Comparison of ENCODE assay signal across 8 mouse cellular contexts in the genomic region with DNA sequence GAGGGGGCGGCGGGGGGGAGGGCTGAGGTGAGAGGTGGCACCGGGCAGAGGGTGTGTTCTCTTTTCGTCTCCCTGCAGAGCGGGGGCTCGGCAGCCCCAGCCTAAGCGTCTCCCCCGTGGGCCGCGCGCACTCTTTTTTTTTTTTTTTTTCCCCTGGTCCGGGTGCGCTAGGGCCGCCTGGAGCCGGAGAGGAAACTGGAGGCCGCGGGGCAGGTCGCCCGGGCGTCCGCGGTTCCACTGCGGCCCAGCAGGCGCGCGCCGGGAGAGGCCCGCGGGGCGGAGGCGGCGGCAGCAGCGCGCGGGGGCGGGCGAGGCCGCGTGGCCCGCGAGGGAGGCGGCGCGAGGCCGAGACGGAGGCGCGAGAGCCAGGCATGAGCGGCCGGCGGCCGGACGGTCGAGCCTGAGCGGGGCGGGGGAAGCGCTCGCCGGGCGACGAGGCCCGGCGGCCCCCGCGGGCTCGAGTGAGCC. TPM values are rescaled to one million over a fixed set of nuclear protein-coding genes. Genes with fewer than 3 reads are reported as not detected.
DNase-seq lines count a peak whose midpoint lies in the region; ATAC-seq and TF ChIP-seq lines count a peak whose summit lies in the region.

No protein-coding gene starts in this region.

- WGBS in lung, embryonic 16.5 days, result under 1% methylated on average over 21 of the region's 66 CpGs
- under 1% methylated on average over 58 of the region's 66 CpGs for WGBS in embryonic facial prominence, embryonic 15.5 days
- WGBS in kidney, embryonic 14.5 days, result 0% methylated on average over 58 of the region's 66 CpGs
- WGBS in midbrain, postnatal 0 days, result under 1% methylated on average over 48 of the region's 66 CpGs

- no peak overlapping the region for H3K27ac ChIP-seq in lung, embryonic 16.5 days (ENCODE audit: low read length)
- peak overlapping the region; percentile 55 for H3K27ac ChIP-seq in embryonic facial prominence, embryonic 15.5 days (replicated peaks)
- peak overlapping the region; percentile 100 for H3K27ac ChIP-seq in kidney, embryonic 14.5 days (ENCODE audit: low read depth, low read length)
- H3K27ac ChIP-seq in midbrain, postnatal 0 days (ENCODE audit: low read depth, low read length), result no peak overlapping the region

- DNase-seq in lung, postnatal 14 days, result no peak
- no peak for DNase-seq in midbrain, postnatal 0 days (ENCODE audit: low spot score)
- no peak for DNase-seq in layer of hippocampus, postnatal 36 days
- DNase-seq in spleen, postnatal 10 days (ENCODE audit: low spot score in 2 of 2), result no peak
- DNase-seq in thymus, postnatal 10 days (ENCODE audit: low spot score in 2 of 2), result no peak

- peaks cover 10% of the 10 kb centered on the region for H3K4me1 ChIP-seq in lung, embryonic 16.5 days (replicated peaks; ENCODE audit: control insufficient read depth, insufficient read depth, low read length)
- peaks cover 18% of the 10 kb centered on the region for H3K4me1 ChIP-seq in embryonic facial prominence, embryonic 15.5 days
- peaks cover 38% of the 10 kb centered on the region; the same call in 1 of the 2 replicates for H3K4me1 ChIP-seq in kidney, embryonic 14.5 days (ENCODE audit: control insufficient read depth, insufficient read depth, low read length)
- no peaks in the 10 kb centered on the region for H3K4me1 ChIP-seq in midbrain, postnatal 0 days (ENCODE audit: insufficient read depth, low read length)

- peak overlapping the region; percentile 81 for H3K4me2 ChIP-seq in lung, embryonic 16.5 days (ENCODE audit: low read depth, low read length)
- H3K4me2 ChIP-seq in embryonic facial prominence, embryonic 15.5 days (replicated peaks), result peak overlapping the region; percentile 84
- peak overlapping the region; percentile 56 for H3K4me2 ChIP-seq in kidney, embryonic 14.5 days (replicated peaks; ENCODE audit: low read depth, low read length)
- peak overlapping the region; percentile 36 for H3K4me2 ChIP-seq in midbrain, postnatal 0 days (ENCODE audit: low read depth, low read length, poor library complexity, severe bottlenecking)

- no peaks in the 10 kb centered on the region for H3K36me3 ChIP-seq in lung, embryonic 16.5 days (ENCODE audit: control insufficient read depth, insufficient read depth, low read length)
- H3K36me3 ChIP-seq in embryonic facial prominence, embryonic 15.5 days, result no peaks in the 10 kb centered on the region
- H3K36me3 ChIP-seq in kidney, embryonic 14.5 days (ENCODE audit: control insufficient read depth, insufficient read depth, low read length), result no peaks in the 10 kb centered on the region
- H3K36me3 ChIP-seq in midbrain, postnatal 0 days (ENCODE audit: insufficient read depth, low read length), result no peaks in the 10 kb centered on the region

- peaks cover 95% of the 10 kb centered on the region for H3K27me3 ChIP-seq in lung, embryonic 16.5 days (ENCODE audit: control insufficient read depth, insufficient read depth, low read depth, low read length)
- H3K27me3 ChIP-seq in embryonic facial prominence, embryonic 15.5 days, result peaks cover 94% of the 10 kb centered on the region
- no peaks in the 10 kb centered on the region for H3K27me3 ChIP-seq in kidney, embryonic 14.5 days (ENCODE audit: control insufficient read depth, insufficient read depth, low read length)
- peaks cover 86% of the 10 kb centered on the region for H3K27me3 ChIP-seq in midbrain, postnatal 0 days (ENCODE audit: insufficient read depth, low read length)

- peak overlapping the region; percentile 50 for H3K4me3 ChIP-seq in lung, embryonic 16.5 days (ENCODE audit: low read length)
- peak overlapping the region; percentile 50 for H3K4me3 ChIP-seq in embryonic facial prominence, embryonic 15.5 days (replicated peaks)
- peak overlapping the region; percentile 79 for H3K4me3 ChIP-seq in kidney, embryonic 14.5 days (ENCODE audit: low read length)
- peak overlapping the region; percentile 24 for H3K4me3 ChIP-seq in midbrain, postnatal 0 days (ENCODE audit: low read depth, low read length)

- peak overlapping the region; percentile 20; the same call in 1 of the 2 replicates for H3K9ac ChIP-seq in lung, embryonic 16.5 days (ENCODE audit: low read length)
- peak overlapping the region; percentile 28; the same call in 1 of the 2 replicates for H3K9ac ChIP-seq in embryonic facial prominence, embryonic 15.5 days
- H3K9ac ChIP-seq in kidney, embryonic 14.5 days (ENCODE audit: low read depth, low read length), result peak overlapping the region; percentile 100
- H3K9ac ChIP-seq in midbrain, postnatal 0 days (replicated peaks; ENCODE audit: low read length, poor library complexity, severe bottlenecking), result no peak overlapping the region

- peak; percentile 47 for ATAC-seq in lung, embryonic 16.5 days (ENCODE audit: low read depth)
- no peak for ATAC-seq in embryonic facial prominence, embryonic 15.5 days (ENCODE audit: insufficient number of reproducible peaks, low FRiP score, low TSS enrichment, low read depth)
- ATAC-seq in kidney, embryonic 14.5 days (ENCODE audit: low FRiP score, low TSS enrichment), result peak; percentile 33
- ATAC-seq in midbrain, postnatal 0 days (ENCODE audit: low FRiP score), result no peak

- TF ChIP-seq CTCF in midbrain, postnatal 0 days (IDR thresholded peaks at IDR 0.05), result no peak

- no peaks in the 10 kb centered on the region for H3K9me3 ChIP-seq in lung, embryonic 16.5 days (ENCODE audit: control insufficient read depth, low read length)
- no peaks in the 10 kb centered on the region for H3K9me3 ChIP-seq in embryonic facial prominence, embryonic 15.5 days (replicated peaks)
- H3K9me3 ChIP-seq in kidney, embryonic 14.5 days (ENCODE audit: control insufficient read depth, low read length), result no peaks in the 10 kb centered on the region
- no peaks in the 10 kb centered on the region for H3K9me3 ChIP-seq in midbrain, postnatal 0 days (ENCODE audit: low read length)

RNA-seq across cellular contexts. Expression of gene Hoxd8, which starts 0.6 kb away (rescaled TPM):
- polyA plus RNA-seq in lung, embryonic 16.5 days (2015; fragmentation: Nextera tagmentation; extraction: Ambion mirVana), result 0.20 and 0.39 TPM in 2 replicates
- polyA plus RNA-seq in embryonic facial prominence, embryonic 15.5 days (2015; fragmentation: Nextera tagmentation; extraction: Ambion mirVana), result 6.4 and 8.0 TPM in 2 replicates
- polyA plus RNA-seq in kidney, embryonic 14.5 days (2014; fragmentation: Nextera tagmentation; extraction: Ambion mirVana), result 45.0 and 45.2 TPM in 2 replicates
- total RNA-seq in midbrain, postnatal 0 days (2014; rRNA removed), result 0.05 TPM in 1 of 2 replicates, not detected in the other
- not detected in 2 replicates for polyA plus RNA-seq in midbrain, postnatal 0 days (2015; fragmentation: Nextera tagmentation; extraction: Ambion mirVana)
- total RNA-seq in layer of hippocampus, postnatal 36 days (2021), result not detected

RNA-seq across cellular contexts. Expression of gene Hoxd3, which starts 6.7 kb away (rescaled TPM):
- 0.23 and 0.39 TPM in 2 replicates for polyA plus RNA-seq in lung, embryonic 16.5 days (2015; fragmentation: Nextera tagmentation; extraction: Ambion mirVana)
- 1.9 and 2.6 TPM in 2 replicates for polyA plus RNA-seq in embryonic facial prominence, embryonic 15.5 days (2015; fragmentation: Nextera tagmentation; extraction: Ambion mirVana)
- polyA plus RNA-seq in kidney, embryonic 14.5 days (2014; fragmentation: Nextera tagmentation; extraction: Ambion mirVana), result 12.3 and 12.6 TPM in 2 replicates
- 11.6 TPM in 1 of 2 replicates, not detected in the other for total RNA-seq in midbrain, postnatal 0 days (2014; rRNA removed)
- not detected in 2 replicates for polyA plus RNA-seq in midbrain, postnatal 0 days (2015; fragmentation: Nextera tagmentation; extraction: Ambion mirVana)
- not detected for total RNA-seq in layer of hippocampus, postnatal 36 days (2021)

RNA-seq across cellular contexts. Expression of gene Hoxd4, which starts 6.7 kb away (rescaled TPM):
- polyA plus RNA-seq in lung, embryonic 16.5 days (2015; fragmentation: Nextera tagmentation; extraction: Ambion mirVana), result not detected in 2 replicates
- polyA plus RNA-seq in embryonic facial prominence, embryonic 15.5 days (2015; fragmentation: Nextera tagmentation; extraction: Ambion mirVana), result 0.35 and 0.62 TPM in 2 replicates
- polyA plus RNA-seq in kidney, embryonic 14.5 days (2014; fragmentation: Nextera tagmentation; extraction: Ambion mirVana), result 6.3 and 18.7 TPM in 2 replicates
- 1.2 TPM in 1 of 2 replicates, not detected in the other for total RNA-seq in midbrain, postnatal 0 days (2014; rRNA removed)
- not detected in 2 replicates for polyA plus RNA-seq in midbrain, postnatal 0 days (2015; fragmentation: Nextera tagmentation; extraction: Ambion mirVana)
- total RNA-seq in layer of hippocampus, postnatal 36 days (2021), result not detected

RNA-seq across cellular contexts. Expression of gene Hoxd9, which starts 7.5 kb away (rescaled TPM):
- polyA plus RNA-seq in lung, embryonic 16.5 days (2015; fragmentation: Nextera tagmentation; extraction: Ambion mirVana), result 0.31 TPM in 2 replicates
- polyA plus RNA-seq in embryonic facial prominence, embryonic 15.5 days (2015; fragmentation: Nextera tagmentation; extraction: Ambion mirVana), result 2.8 and 4.5 TPM in 2 replicates
- 36.2 and 47.9 TPM in 2 replicates for polyA plus RNA-seq in kidney, embryonic 14.5 days (2014; fragmentation: Nextera tagmentation; extraction: Ambion mirVana)
- total RNA-seq in midbrain, postnatal 0 days (2014; rRNA removed), result not detected in 2 replicates
- not detected in 2 replicates for polyA plus RNA-seq in midbrain, postnatal 0 days (2015; fragmentation: Nextera tagmentation; extraction: Ambion mirVana)
- not detected for total RNA-seq in layer of hippocampus, postnatal 36 days (2021)

RNA-seq across cellular contexts. Expression of gene Hoxd10, which starts 13.3 kb away (rescaled TPM):
- polyA plus RNA-seq in lung, embryonic 16.5 days (2015; fragmentation: Nextera tagmentation; extraction: Ambion mirVana), result 0.19 TPM in 1 of 2 replicates, not detected in the other
- 0.57 and 0.76 TPM in 2 replicates for polyA plus RNA-seq in embryonic facial prominence, embryonic 15.5 days (2015; fragmentation: Nextera tagmentation; extraction: Ambion mirVana)
- 45.1 and 45.9 TPM in 2 replicates for polyA plus RNA-seq in kidney, embryonic 14.5 days (2014; fragmentation: Nextera tagmentation; extraction: Ambion mirVana)
- 0.22 TPM in 1 of 2 replicates, not detected in the other for total RNA-seq in midbrain, postnatal 0 days (2014; rRNA removed)
- not detected in 2 replicates for polyA plus RNA-seq in midbrain, postnatal 0 days (2015; fragmentation: Nextera tagmentation; extraction: Ambion mirVana)
- total RNA-seq in layer of hippocampus, postnatal 36 days (2021), result not detected

Comparison
In these comparisons a context has a peak if more than half of its experiments do, and no peak if none do; other contexts are left out.
1. ATAC-seq: peak in lung, embryonic 16.5 days (single experiment) and kidney, embryonic 14.5 days (single experiment); none in embryonic facial prominence, embryonic 15.5 days (single experiment) and midbrain, postnatal 0 days (single experiment).
2. H3K27ac ChIP-seq: peak in embryonic facial prominence, embryonic 15.5 days (single experiment) and kidney, embryonic 14.5 days (single experiment); none in lung, embryonic 16.5 days (single experiment) and midbrain, postnatal 0 days (single experiment).
3. H3K4me3 ChIP-seq: peak in every context shown above with its lines; median percentile 79 in kidney, embryonic 14.5 days; 50 in lung, embryonic 16.5 days; 50 in embryonic facial prominence, embryonic 15.5 days; 24 in midbrain, postnatal 0 days.
4. Peak in every context shown above with its lines, with median percentiles within 50 percentile points of each other: H3K4me2 ChIP-seq.